Mouse (Mus musculus): ENCODE measurements around the gene Jade2.
"Not testable (repeated sequence)": the region's sequence is repeated elsewhere in the genome, so short reads cannot be mapped to it uniquely, and the experiment has no call there.

The Jade2 gene

GRCm38 (mm10) chr11:51831962-51832909, 25.2 kb downstream of the Jade2 start:
- no peak for DNase-seq

DNA sequence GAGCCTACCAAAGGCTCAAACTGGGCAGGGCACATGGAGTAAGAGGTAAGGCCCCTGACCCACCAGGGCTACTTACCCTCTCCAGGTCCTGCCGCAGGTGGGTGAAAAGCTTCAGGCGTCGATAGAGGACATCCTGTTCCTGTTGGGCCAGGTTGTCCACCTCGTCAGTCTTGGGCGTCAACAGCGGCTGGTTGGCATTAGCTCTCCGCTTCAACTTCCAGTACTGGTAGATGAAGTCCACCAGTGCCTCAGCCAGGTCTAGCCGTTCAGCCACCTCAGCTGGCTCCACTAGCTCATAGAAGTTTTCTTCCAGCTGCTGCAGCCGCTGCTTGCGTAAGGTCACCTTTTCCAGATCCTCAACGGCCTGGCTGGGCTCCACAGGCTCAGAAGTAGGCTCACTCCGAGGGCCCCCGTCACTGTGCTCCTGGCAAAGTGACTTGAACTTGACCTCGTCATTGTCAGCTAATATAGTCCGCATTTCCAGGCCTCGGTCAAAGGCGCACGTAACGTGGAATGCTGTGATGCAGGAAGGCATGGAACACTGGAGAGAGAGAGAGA, 32.5 kb downstream of the Jade2 start:
- no peak for DNase-seq

- DNase-seq = no peak
Observed at GRCm38 (mm10) chr11:51823963-51824753, 33.3 kb downstream of the Jade2 start.

GRCm38 (mm10) chr11:51823271-51823670, 34.2 kb downstream of the Jade2 start:
- no peak for DNase-seq

GRCm38 (mm10) chr11:51822736-51823135, 34.7 kb downstream of the Jade2 start:
- DNase-seq = no peak

DNA sequence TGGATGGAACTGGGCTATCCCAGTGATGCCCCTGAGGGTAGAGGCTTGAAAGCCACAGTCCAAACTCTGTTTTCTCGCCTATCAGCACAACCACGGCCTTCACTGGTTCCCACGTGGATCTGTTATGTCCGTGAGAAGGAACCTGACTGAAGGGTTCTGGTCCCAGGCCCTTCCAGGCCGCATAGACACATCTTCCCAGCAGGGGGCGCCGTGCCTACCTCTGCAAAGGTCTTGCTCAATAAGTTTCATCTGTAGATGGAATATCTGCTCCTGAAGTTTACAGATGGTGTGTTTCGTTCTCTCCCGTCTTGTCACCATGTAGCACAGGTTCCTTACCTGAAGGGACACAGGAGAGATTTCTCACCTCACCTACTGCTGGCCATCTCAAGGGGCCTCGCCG, 36.6 kb downstream of the Jade2 start:
- peak; percentile 61 to 80 for DNase-seq

GRCm38 (mm10) chr11:51819964-51820363, 37.5 kb downstream of the Jade2 start:
- peak; percentile 42 to 65 for DNase-seq

- no peak for DNase-seq
Observed at GRCm38 (mm10) chr11:51818837-51819236, 38.6 kb downstream of the Jade2 start.

DNA sequence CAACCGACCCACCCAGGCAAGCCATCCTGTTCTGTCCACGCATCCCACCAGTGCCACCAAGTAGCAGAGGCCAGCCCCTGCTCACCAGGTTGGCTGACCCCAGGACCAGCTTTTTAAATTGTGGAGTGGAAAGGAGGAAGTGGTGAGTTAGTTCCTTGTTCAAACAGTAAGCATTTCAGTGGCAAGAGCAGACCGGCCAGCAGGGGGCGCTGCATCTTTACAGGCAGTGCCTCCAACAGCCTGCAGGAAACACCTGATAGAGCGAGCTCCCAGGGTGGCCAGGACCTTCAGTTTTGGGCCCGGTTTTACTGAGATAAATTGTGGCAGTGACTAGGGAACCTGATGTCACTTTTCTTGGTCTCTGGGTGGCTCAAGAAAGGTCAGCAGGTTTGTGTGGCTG, 39.7 kb downstream of the Jade2 start:
- peak; percentile 83 to 95 for DNase-seq

GRCm38 (mm10) chr11:51812022-51812546, 45.4 kb downstream of the Jade2 start:
- no peak for DNase-seq

- DNase-seq = no peak
Observed at GRCm38 (mm10) chr11:51811230-51811629, 46.2 kb downstream of the Jade2 start.

DNA sequence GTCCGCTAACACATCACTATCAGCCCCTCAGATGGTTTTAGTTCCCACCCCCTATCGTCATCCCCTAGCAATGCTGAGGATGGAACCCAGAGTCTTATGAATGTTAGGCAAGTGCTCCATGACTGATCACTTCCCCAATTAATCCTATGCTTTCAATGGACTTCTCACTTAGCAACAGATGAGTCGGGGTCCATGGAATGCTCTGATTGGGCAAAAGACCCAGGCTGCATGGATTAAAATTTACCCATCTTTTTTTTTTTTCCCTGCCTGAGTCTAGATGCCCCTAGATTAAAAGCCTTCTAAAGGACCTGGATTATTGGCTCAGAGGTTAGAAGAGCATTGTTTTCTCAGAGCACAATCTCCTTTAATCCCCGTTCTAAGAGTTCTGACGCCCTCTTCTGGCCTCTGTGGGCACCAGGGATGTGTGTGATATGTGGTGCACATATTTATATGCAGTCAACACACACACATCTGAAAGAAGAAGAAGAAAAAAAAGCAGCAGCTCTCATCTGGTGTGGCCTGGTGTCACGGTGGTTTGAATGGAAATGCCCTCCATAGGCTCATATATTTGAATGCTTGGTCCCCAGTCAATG, 47.7 kb downstream of the Jade2 start:
- DNase-seq = no peak

GRCm38 (mm10) chr11:51807108-51807879, 50.2 kb downstream of the Jade2 start:
- no peak for DNase-seq

DNA sequence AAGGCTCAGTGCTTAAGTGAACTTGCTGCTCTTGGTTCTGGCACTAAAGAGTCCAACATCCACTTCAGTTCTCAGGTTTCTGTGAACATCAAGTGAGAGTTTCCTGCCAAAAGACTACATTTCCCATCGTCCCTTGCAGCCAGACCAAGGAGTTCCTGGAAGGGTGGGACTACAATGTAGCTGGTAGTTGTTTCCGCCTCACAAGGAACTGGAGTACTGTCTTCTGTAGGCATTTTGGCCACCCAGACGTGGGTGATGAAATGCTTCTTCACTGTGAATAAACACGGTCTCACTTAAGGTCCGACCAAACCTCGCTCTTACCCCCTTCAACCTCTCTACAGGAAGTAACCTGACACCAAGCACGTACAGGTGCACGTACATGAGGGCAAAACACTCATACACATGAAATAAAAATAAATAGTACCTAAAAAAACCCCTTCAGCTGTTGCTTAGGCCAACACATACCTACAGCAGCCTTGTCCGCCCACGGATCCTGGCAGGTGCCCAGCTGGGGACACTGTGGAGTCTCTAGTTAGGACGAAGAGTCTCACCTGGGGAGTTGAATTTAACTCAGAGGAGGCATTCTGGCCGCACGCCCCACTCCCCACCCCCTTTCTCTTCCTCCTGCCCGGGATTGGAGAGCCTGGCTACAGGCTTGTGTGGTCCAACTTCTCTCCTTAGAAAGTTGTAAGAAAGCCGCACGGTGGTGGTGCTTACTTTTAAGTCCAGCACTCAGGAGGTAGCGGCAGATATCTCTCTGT, 52.1 kb downstream of the Jade2 start:
- peak; percentile 41 to 62 for DNase-seq

DNA sequence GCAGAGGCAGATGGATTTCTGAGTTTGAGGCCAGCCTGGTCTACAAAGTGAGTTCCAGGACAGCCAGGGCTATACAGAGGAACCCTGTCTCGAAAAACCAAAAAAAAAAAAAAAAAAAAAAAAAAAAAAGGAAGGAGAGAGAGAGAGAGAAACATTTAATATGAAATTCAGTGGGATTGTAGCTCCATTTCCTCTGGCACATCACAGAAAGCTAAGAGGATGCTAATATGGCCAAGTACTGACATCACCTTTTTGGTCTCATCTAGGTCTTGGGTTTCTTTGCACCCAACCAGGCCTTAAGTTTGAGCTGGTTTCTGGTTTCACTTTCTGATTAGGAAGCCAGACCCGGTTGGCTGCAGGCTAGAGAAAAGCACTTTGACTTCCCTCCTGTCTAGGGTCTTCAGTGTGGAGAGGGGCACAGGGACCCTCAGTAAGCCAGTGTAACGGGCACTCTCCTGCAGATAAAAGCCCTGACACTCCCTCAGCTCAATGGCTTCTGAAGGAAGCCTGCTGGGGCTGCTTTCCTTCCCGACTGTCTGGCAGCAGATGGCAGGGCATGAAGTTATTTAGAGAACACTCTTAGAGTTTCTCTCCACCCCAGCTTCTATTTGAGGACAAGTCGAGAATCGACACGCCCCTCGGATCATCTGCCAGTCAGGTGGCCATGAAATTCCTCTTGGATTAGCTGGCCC, 56.7 kb downstream of the Jade2 start:
- no peak for DNase-seq

- no peak for DNase-seq
Observed at GRCm38 (mm10) chr11:51796272-51796671, 61.2 kb downstream of the Jade2 start.

GRCm38 (mm10) chr11:51790662-51791061, 66.8 kb downstream of the Jade2 start:
- no peak for DNase-seq

GRCm38 (mm10) chr11:51789735-51790134, 67.7 kb downstream of the Jade2 start:
- not testable (repeated sequence) for DNase-seq

DNA sequence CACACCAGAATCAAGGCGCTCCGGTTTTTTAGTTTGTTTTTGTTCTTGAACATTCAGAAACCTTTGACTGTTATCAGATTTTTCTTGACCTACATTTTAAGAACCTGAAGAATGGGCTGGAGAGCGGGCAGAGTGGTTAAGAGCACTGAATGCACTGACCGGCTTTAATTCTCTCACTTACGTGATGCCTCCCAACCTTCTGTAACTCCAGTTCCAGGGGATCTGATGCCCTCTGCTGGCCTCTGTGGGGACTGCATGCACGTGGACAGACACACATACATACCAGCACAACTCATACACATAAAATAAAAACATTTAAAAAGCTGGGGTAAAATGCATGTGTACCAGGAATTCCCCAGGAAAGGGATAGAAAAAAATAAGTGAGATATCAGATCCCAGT, 71.5 kb downstream of the Jade2 start:
- peak in 1 of 2 experiments; percentile 40 for DNase-seq

- no peak for DNase-seq
Observed at GRCm38 (mm10) chr11:51782721-51783120, 74.7 kb downstream of the Jade2 start.
